Mouse (Mus musculus) forebrain, embryonic 11.5 days (tissue): ENCODE measurements at regions not wholly inside any gene's neighbourhood (a gene's known extent, or its start where the extent isn't known, plus 50 kb on each side); places are given as distances from the start of the nearest gene placed in this dataset.
"Not testable (repeated sequence)": the region's sequence is repeated elsewhere in the genome, so short reads cannot be mapped to it uniquely, and the experiment has no call there.

Source experiments
- ATAC-seq: fragments of 200-750 bp; cut with Nextera tagmentation; replicated peaks from 2 replicates; pipeline ENCODE4 v1.8.0; 2017; ENCODE audit warnings: moderate TSS enrichment; ENCODE audit not compliant: low FRiP score
- DNase-seq: peaks from one replicate; pipeline ENCODE4 v3.0.0-alpha.2; 2017; ENCODE audit warnings: low spot score
- H3K27ac ChIP-seq: fragments of 300-500 bp; sonication (generic); 2 replicates; pipeline ENCODE4 v1.5.1; 2014; ENCODE audit warnings: low read depth, low read length
- H3K27me3 ChIP-seq: fragments of 300-500 bp; sonication (generic); 2 replicates; pipeline ENCODE4 v1.6.1; 2014; ENCODE audit warnings: mild to moderate bottlenecking, low read length, mixed read lengths; ENCODE audit not compliant: control insufficient read depth, insufficient read depth
- H3K36me3 ChIP-seq: fragments of 300-500 bp; sonication (generic); 2 replicates; pipeline ENCODE4 v1.6.1; 2014; ENCODE audit warnings: mild to moderate bottlenecking, low read length, moderate library complexity, mixed read lengths; ENCODE audit not compliant: control insufficient read depth, insufficient read depth
- H3K4me1 ChIP-seq: fragments of 300-500 bp; sonication (generic); replicated peaks from 2 replicates; pipeline ENCODE4 v1.6.1; 2014; ENCODE audit warnings: low read length, mixed read lengths; ENCODE audit not compliant: control insufficient read depth, insufficient read depth
- H3K4me2 ChIP-seq: fragments of 300-500 bp; sonication (generic); 2 replicates; pipeline ENCODE4 v1.6.1; 2014; ENCODE audit warnings: low read depth, mild to moderate bottlenecking, low read length, moderate library complexity, mixed read lengths; ENCODE audit not compliant: severe bottlenecking
- H3K4me3 ChIP-seq: fragments of 300-500 bp; sonication (generic); 2 replicates; pipeline ENCODE4 v1.5.1; 2014; ENCODE audit warnings: low read depth, low read length
- H3K9ac ChIP-seq: fragments of 300-500 bp; sonication (generic); 2 replicates; pipeline ENCODE4 v1.6.1; 2014; ENCODE audit warnings: low read length
- H3K9me3 ChIP-seq: fragments of 300-500 bp; sonication (generic); 2 replicates; pipeline ENCODE4 v1.6.1; 2016; ENCODE audit warnings: low read length, mixed read lengths; ENCODE audit not compliant: control insufficient read depth
- WGBS: fragments of 180-500 bp; shearing (Covaris S2); extraction: QIAGEN DNeasy Blood & Tissue Kit; methylation state at CpG from one replicate; pipeline ENCODE4 v1.1.7; 2014; 5-methylcytosine and 5-hydroxymethylcytosine counted together

GRCm38 (mm10) chr2:171985813-171986572 is 57.3 kb downstream of the Cbln4 start:
- 8% methylated on average over 8 of the region's 8 CpGs for WGBS
- Histone ChIP-seq H3K9ac (no peak overlapping the region), H3K36me3 (no peaks in the 10 kb centered on the region), H3K27me3 (no peaks in the 10 kb centered on the region), H3K4me1 (peaks cover 4% of the 10 kb centered on the region; the same call in 1 of the 2 replicates), H3K4me3 (no peak overlapping the region), H3K4me2 (no peak overlapping the region), H3K9me3 (no peaks in the 10 kb centered on the region), H3K27ac (no peak overlapping the region)
- ATAC-seq (no peak), DNase-seq (no peak)

- Histone ChIP-seq H3K9ac (no peak overlapping the region), H3K27me3 (no peaks in the 10 kb centered on the region), H3K27ac (no peak overlapping the region), H3K36me3 (no peaks in the 10 kb centered on the region), H3K4me1 (no peaks in the 10 kb centered on the region), H3K4me2 (no peak overlapping the region), H3K4me3 (no peak overlapping the region), H3K9me3 (no peaks in the 10 kb centered on the region)
- ATAC-seq: no peak
- no peak for DNase-seq
- 73% methylated on average over 13 of the region's 13 CpGs for WGBS
Observed at GRCm38 (mm10) chr2:171969311-171969905, 73.9 kb downstream of the Cbln4 start.

GRCm38 (mm10) chr2:171946569-171947250 is 96.6 kb downstream of the Cbln4 start:
- Histone ChIP-seq H3K36me3 (no peaks in the 10 kb centered on the region), H3K4me1 (no peaks in the 10 kb centered on the region), H3K4me2 (no peak overlapping the region), H3K4me3 (no peak overlapping the region), H3K27ac (no peak overlapping the region), H3K9ac (no peak overlapping the region), H3K9me3 (no peaks in the 10 kb centered on the region), H3K27me3 (no peaks in the 10 kb centered on the region)
- ATAC-seq (no peak), DNase-seq (no peak)
- WGBS: 83% methylated on average over 7 of the region's 7 CpGs

GRCm38 (mm10) chr2:171942671-171943070 is 100.6 kb downstream of the Cbln4 start:
- no peak for DNase-seq
- Histone ChIP-seq H3K27me3 (no peaks in the 10 kb centered on the region), H3K4me1 (no peaks in the 10 kb centered on the region), H3K4me3 (no peak overlapping the region), H3K9me3 (no peaks in the 10 kb centered on the region), H3K9ac (no peak overlapping the region), H3K36me3 (no peaks in the 10 kb centered on the region), H3K27ac (no peak overlapping the region), H3K4me2 (no peak overlapping the region)
- no peak for ATAC-seq
- 85% methylated on average over 9 of the region's 9 CpGs for WGBS

- Histone ChIP-seq H3K27ac (no peak overlapping the region), H3K4me3 (no peak overlapping the region), H3K4me1 (no peaks in the 10 kb centered on the region), H3K36me3 (no peaks in the 10 kb centered on the region), H3K4me2 (no peak overlapping the region), H3K27me3 (no peaks in the 10 kb centered on the region), H3K9ac (no peak overlapping the region), H3K9me3 (no peaks in the 10 kb centered on the region)
- WGBS: 83% methylated on average over 13 of the region's 13 CpGs
- no peak for ATAC-seq
- DNase-seq: no peak
Observed at GRCm38 (mm10) chr2:171935646-171936325, 107.5 kb downstream of the Cbln4 start.

GRCm38 (mm10) chr2:171920960-171921359 is 122.3 kb downstream of the Cbln4 start:
- Histone ChIP-seq H3K4me1 (no peaks in the 10 kb centered on the region), H3K27me3 (no peaks in the 10 kb centered on the region), H3K4me2 (no peak overlapping the region), H3K9me3 (no peaks in the 10 kb centered on the region), H3K4me3 (no peak overlapping the region), H3K36me3 (no peaks in the 10 kb centered on the region), H3K27ac (no peak overlapping the region), H3K9ac (no peak overlapping the region)
- ATAC-seq (no peak), DNase-seq (no peak)
- WGBS: 92% methylated on average over 5 of the region's 5 CpGs

GRCm38 (mm10) chr2:171887306-171887705 is 156.0 kb downstream of the Cbln4 start:
- Histone ChIP-seq H3K9me3 (no peaks in the 10 kb centered on the region), H3K27me3 (no peaks in the 10 kb centered on the region)

GRCm38 (mm10) chr2:171879238-171879960 is 163.9 kb downstream of the Cbln4 start:
- H3K27me3 ChIP-seq, ATAC-seq, H3K27ac ChIP-seq, H3K9me3 ChIP-seq, H3K4me1 ChIP-seq, H3K9ac ChIP-seq, DNase-seq, H3K4me2 ChIP-seq, H3K4me3 ChIP-seq, H3K36me3 ChIP-seq: not testable (repeated sequence)
- 67% methylated on average over 8 of the region's 8 CpGs for WGBS

More at GRCm38 (mm10) chr2:171887306-171887705, 156.0 kb downstream of the Cbln4 start:
- no peak for DNase-seq
- no peak for ATAC-seq
- Histone ChIP-seq H3K4me3 (no peak overlapping the region), H3K9ac (no peak overlapping the region), H3K36me3 (no peaks in the 10 kb centered on the region), H3K4me2 (no peak overlapping the region), H3K27ac (no peak overlapping the region), H3K4me1 (no peaks in the 10 kb centered on the region)
- WGBS: 82% methylated on average over 3 of the region's 3 CpGs
